Mouse (Mus musculus): Measurements from ENCODE around the gene Myo1d.

- no peak for TF ChIP-seq POLR2A (IDR thresholded peaks at IDR 0.05; ENCODE audit: extremely low read depth, insufficient read depth, low read length)
- TF ChIP-seq CTCF (IDR thresholded peaks at IDR 0.05; ENCODE audit: extremely low read depth, insufficient read depth, low read length) = no peak
Measured at GRCm38 (mm10) chr11:80673013-80673412, 106.8 kb downstream of the Myo1d start.
